Mouse (Mus musculus): ENCODE data around the gene Mri1. TPM values are rescaled to one million over a fixed set of nuclear protein-coding genes. Genes with fewer than 3 reads are reported as not detected.

The Mri1 gene
- total and polyA plus RNA-seq, 3 experiments = 7.0 to 58.7 (median 14.1) TPM

- ATAC-seq (ENCODE audit: extremely low read depth, insufficient number of reproducible peaks, low FRiP score, poor library complexity, severe bottlenecking) (no peak), DNase-seq (ENCODE audit: low spot score) (no peak)
- Histone ChIP-seq H3K9me3 (replicated peaks) (no peaks in the 10 kb centered on the region), H3K36me3 (replicated peaks) (peaks cover 91% of the 10 kb centered on the region), H3K27me3 (ENCODE audit: insufficient read depth, low read length) (no peaks in the 10 kb centered on the region), H3K4me3 (ENCODE audit: low read depth, low read length) (no peak overlapping the region), H3K4me1 (ENCODE audit: insufficient read depth, low read depth, low read length) (peaks cover 5% of the 10 kb centered on the region)
- no peak for TF ChIP-seq POLR2AphosphoS5 (IDR thresholded peaks at IDR 0.05; ENCODE audit: insufficient replicate concordance, low read depth, low read length)
- TF ChIP-seq TAL1 (conservative IDR thresholded peaks at IDR 0.05; ENCODE audit: low read depth, low read length) = no peak
- no peak for TF ChIP-seq CTCF (IDR thresholded peaks at IDR 0.05; ENCODE audit: low read depth, low read length)
- TF ChIP-seq GATA2 (IDR thresholded peaks at IDR 0.05; ENCODE audit: borderline replicate concordance, low read depth, low read length) = no peak
- no peak for TF ChIP-seq GATA1 (IDR thresholded peaks at IDR 0.05; ENCODE audit: borderline replicate concordance, low read length)
Measured at GRCm38 (mm10) chr8:84230735-84231134, 26.4 kb downstream of the Mri1 start.

GRCm38 (mm10) chr8:84223322-84224029 lies 33.6 kb downstream of the Mri1 start:
- H3K4me1 ChIP-seq (ENCODE audit: insufficient read depth, low read depth, low read length) = peaks cover 33% of the 10 kb centered on the region
- DNase-seq (ENCODE audit: low spot score) (no peak), ATAC-seq (ENCODE audit: extremely low read depth, insufficient number of reproducible peaks, low FRiP score, poor library complexity, severe bottlenecking) (no peak)
- no peaks in the 10 kb centered on the region for H3K9me3 ChIP-seq (replicated peaks)
- H3K4me3 ChIP-seq (ENCODE audit: low read depth, low read length) = no peak overlapping the region; the same call in 1 of the 2 replicates
- no peak for TF ChIP-seq GATA1 (IDR thresholded peaks at IDR 0.05; ENCODE audit: borderline replicate concordance, low read length)
- TF ChIP-seq GATA2 (IDR thresholded peaks at IDR 0.05; ENCODE audit: borderline replicate concordance, low read depth, low read length) = no peak
- TF ChIP-seq TAL1 (conservative IDR thresholded peaks at IDR 0.05; ENCODE audit: low read depth, low read length) = no peak
- TF ChIP-seq POLR2AphosphoS5 (IDR thresholded peaks at IDR 0.05; ENCODE audit: insufficient replicate concordance, low read depth, low read length) = no peak
- TF ChIP-seq CTCF (IDR thresholded peaks at IDR 0.05; ENCODE audit: low read depth, low read length) = no peak
- H3K27me3 ChIP-seq (ENCODE audit: insufficient read depth, low read length) = no peaks in the 10 kb centered on the region
- H3K36me3 ChIP-seq (replicated peaks) = peaks cover 92% of the 10 kb centered on the region

GRCm38 (mm10) chr8:84222566-84223165 lies 34.5 kb downstream of the Mri1 start:
- peak; percentile 63 for DNase-seq (ENCODE audit: low spot score)
- Histone ChIP-seq H3K4me1 (ENCODE audit: insufficient read depth, low read depth, low read length) (peaks cover 33% of the 10 kb centered on the region), H3K4me3 (ENCODE audit: low read depth, low read length) (peak overlapping the region; percentile 49; the same call in 1 of the 2 replicates), H3K9me3 (replicated peaks) (no peaks in the 10 kb centered on the region), H3K36me3 (replicated peaks) (peaks cover 92% of the 10 kb centered on the region), H3K27me3 (ENCODE audit: insufficient read depth, low read length) (no peaks in the 10 kb centered on the region)
- peak; percentile 54 for ATAC-seq (ENCODE audit: extremely low read depth, insufficient number of reproducible peaks, low FRiP score, poor library complexity, severe bottlenecking)
- no peak for TF ChIP-seq POLR2AphosphoS5 (IDR thresholded peaks at IDR 0.05; ENCODE audit: insufficient replicate concordance, low read depth, low read length)

GRCm38 (mm10) chr8:84220105-84220504 lies 37.0 kb downstream of the Mri1 start:
- no peak for ATAC-seq (ENCODE audit: extremely low read depth, insufficient number of reproducible peaks, low FRiP score, poor library complexity, severe bottlenecking)
- Histone ChIP-seq H3K36me3 (replicated peaks) (peaks cover 91% of the 10 kb centered on the region), H3K4me3 (ENCODE audit: low read depth, low read length) (no peak overlapping the region), H3K9me3 (replicated peaks) (no peaks in the 10 kb centered on the region), H3K4me1 (ENCODE audit: insufficient read depth, low read depth, low read length) (peaks cover 33% of the 10 kb centered on the region), H3K27me3 (ENCODE audit: insufficient read depth, low read length) (no peaks in the 10 kb centered on the region)
- TF ChIP-seq POLR2AphosphoS5 (IDR thresholded peaks at IDR 0.05; ENCODE audit: insufficient replicate concordance, low read depth, low read length) (no peak), TAL1 (conservative IDR thresholded peaks at IDR 0.05; ENCODE audit: low read depth, low read length) (no peak), CTCF (IDR thresholded peaks at IDR 0.05; ENCODE audit: low read depth, low read length) (no peak), GATA2 (IDR thresholded peaks at IDR 0.05; ENCODE audit: borderline replicate concordance, low read depth, low read length) (no peak), GATA1 (IDR thresholded peaks at IDR 0.05; ENCODE audit: borderline replicate concordance, low read length) (no peak)
- no peak for DNase-seq (ENCODE audit: low spot score)

GRCm38 (mm10) chr8:84218143-84218542 lies 39.0 kb downstream of the Mri1 start:
- no peak for DNase-seq (ENCODE audit: low spot score)
- no peaks in the 10 kb centered on the region for H3K27me3 ChIP-seq (ENCODE audit: insufficient read depth, low read length)
- H3K36me3 ChIP-seq (replicated peaks) = peaks cover 90% of the 10 kb centered on the region
- no peak overlapping the region for H3K4me3 ChIP-seq (ENCODE audit: low read depth, low read length)
- TF ChIP-seq GATA1 (IDR thresholded peaks at IDR 0.05; ENCODE audit: borderline replicate concordance, low read length) (no peak), CTCF (IDR thresholded peaks at IDR 0.05; ENCODE audit: low read depth, low read length) (no peak), POLR2AphosphoS5 (IDR thresholded peaks at IDR 0.05; ENCODE audit: insufficient replicate concordance, low read depth, low read length) (no peak), TAL1 (conservative IDR thresholded peaks at IDR 0.05; ENCODE audit: low read depth, low read length) (no peak), GATA2 (IDR thresholded peaks at IDR 0.05; ENCODE audit: borderline replicate concordance, low read depth, low read length) (no peak)
- ATAC-seq (ENCODE audit: extremely low read depth, insufficient number of reproducible peaks, low FRiP score, poor library complexity, severe bottlenecking) = no peak
- H3K9me3 ChIP-seq (replicated peaks) = no peaks in the 10 kb centered on the region
- H3K4me1 ChIP-seq (ENCODE audit: insufficient read depth, low read depth, low read length) = peaks cover 27% of the 10 kb centered on the region

GRCm38 (mm10) chr8:84217206-84217605 lies 39.9 kb downstream of the Mri1 start:
- H3K27me3 ChIP-seq (ENCODE audit: insufficient read depth, low read length) = no peaks in the 10 kb centered on the region
- H3K9me3 ChIP-seq (replicated peaks) = no peaks in the 10 kb centered on the region
- TF ChIP-seq GATA2 (IDR thresholded peaks at IDR 0.05; ENCODE audit: borderline replicate concordance, low read depth, low read length) (no peak), CTCF (IDR thresholded peaks at IDR 0.05; ENCODE audit: low read depth, low read length) (no peak), GATA1 (IDR thresholded peaks at IDR 0.05; ENCODE audit: borderline replicate concordance, low read length) (no peak), TAL1 (conservative IDR thresholded peaks at IDR 0.05; ENCODE audit: low read depth, low read length) (no peak), POLR2AphosphoS5 (IDR thresholded peaks at IDR 0.05; ENCODE audit: insufficient replicate concordance, low read depth, low read length) (no peak)
- H3K4me1 ChIP-seq (ENCODE audit: insufficient read depth, low read depth, low read length) = peaks cover 22% of the 10 kb centered on the region
- no peak overlapping the region for H3K4me3 ChIP-seq (ENCODE audit: low read depth, low read length)
- ATAC-seq (ENCODE audit: extremely low read depth, insufficient number of reproducible peaks, low FRiP score, poor library complexity, severe bottlenecking) = no peak
- H3K36me3 ChIP-seq (replicated peaks) = peaks cover 89% of the 10 kb centered on the region
- no peak for DNase-seq (ENCODE audit: low spot score)

Measured in G1E (cell line).